8 mouse cellular contexts compared by ENCODE assay signal in the genomic region with DNA sequence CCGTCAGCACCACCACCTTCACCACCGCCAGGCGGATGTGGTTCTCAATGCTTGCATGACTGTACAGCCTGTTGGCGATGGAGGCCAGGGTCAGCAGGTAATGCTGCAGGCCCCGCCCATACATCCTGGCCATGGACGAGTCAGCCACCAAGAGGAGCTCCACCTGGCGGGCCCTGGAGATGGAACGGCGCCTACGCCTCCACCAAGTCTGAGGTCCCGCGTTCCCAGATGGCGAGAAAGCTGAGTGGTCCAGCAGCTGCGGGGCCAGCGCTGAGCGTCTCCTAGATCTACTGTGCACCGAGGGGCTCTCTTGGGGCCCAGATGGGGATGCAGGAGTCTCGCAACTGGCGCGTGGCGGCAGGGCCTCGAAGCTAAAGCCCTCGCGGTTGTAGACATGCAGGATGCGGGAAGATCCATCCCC. TPM values are rescaled to one million over a fixed set of nuclear protein-coding genes. Genes with fewer than 3 reads are reported as not detected.
DNase-seq lines count a peak whose midpoint lies in the region; ATAC-seq and TF ChIP-seq lines count a peak whose summit lies in the region.

No protein-coding gene starts in this region.

- H3K27me3 ChIP-seq in ES-Bruce4 (ENCODE audit: control insufficient read depth, insufficient read depth, low read length, poor library complexity, severe bottlenecking), result 0 out of 2 replicates have a peak, but pooled peaks cover 3% of the 10 kb centered on the region
- H3K27me3 ChIP-seq in forebrain, embryonic 16.5 days (replicated peaks; ENCODE audit: control insufficient read depth, insufficient read depth, low read length), result peaks cover 5% of the 10 kb centered on the region
- peaks cover 7% of the 10 kb centered on the region for H3K27me3 ChIP-seq in hindbrain, embryonic 14.5 days (ENCODE audit: control insufficient read depth, insufficient read depth, low read length)
- H3K27me3 ChIP-seq in limb, embryonic 14.5 days (ENCODE audit: control insufficient read depth, insufficient read depth, low read length), result no peaks in the 10 kb centered on the region
- H3K27me3 ChIP-seq in midbrain, embryonic 15.5 days (replicated peaks), result peaks cover 15% of the 10 kb centered on the region

- TF ChIP-seq CTCF in ES-Bruce4 (IDR thresholded peaks at IDR 0.05; ENCODE audit: low read depth, low read length), result peak; percentile 16

- no peak overlapping the region for H3K27ac ChIP-seq in ES-Bruce4 (ENCODE audit: insufficient read depth, low read length)
- H3K27ac ChIP-seq in forebrain, embryonic 16.5 days (ENCODE audit: low read length), result no peak overlapping the region
- H3K27ac ChIP-seq in hindbrain, embryonic 14.5 days, result no peak overlapping the region
- H3K27ac ChIP-seq in limb, embryonic 14.5 days (replicated peaks; ENCODE audit: low read depth, low read length), result peak overlapping the region; percentile 86
- H3K27ac ChIP-seq in midbrain, embryonic 15.5 days, result no peak overlapping the region

- peak; percentile 36 for DNase-seq in adrenal gland, postnatal 10 days
- DNase-seq in hindbrain, embryonic 14.5 days (ENCODE audit: low spot score), result no peak
- DNase-seq in limb, embryonic 14.5 days (ENCODE audit: low spot score), result peak; percentile 38
- peak; percentile 32 for DNase-seq in testis, postnatal 14 days (ENCODE audit: low spot score)

- no peak overlapping the region for H3K9ac ChIP-seq in ES-Bruce4 (ENCODE audit: low read depth, poor library complexity, severe bottlenecking)
- H3K9ac ChIP-seq in forebrain, embryonic 16.5 days (replicated peaks; ENCODE audit: low read depth, low read length), result peak overlapping the region; percentile 66
- H3K9ac ChIP-seq in hindbrain, embryonic 14.5 days, result peak overlapping the region; percentile 75
- H3K9ac ChIP-seq in limb, embryonic 14.5 days (ENCODE audit: low read depth, low read length, severe bottlenecking), result peak overlapping the region; percentile 77
- peak overlapping the region; percentile 59; the same call in 1 of the 2 replicates for H3K9ac ChIP-seq in midbrain, embryonic 15.5 days

- no peak for TF ChIP-seq POLR2A in ES-Bruce4 (IDR thresholded peaks at IDR 0.05; ENCODE audit: insufficient read depth, low read length)
- TF ChIP-seq POLR2A in limb, embryonic 14.5 days (IDR thresholded peaks at IDR 0.05; ENCODE audit: borderline replicate concordance, extremely low read depth, insufficient read depth, insufficient read length), result 0 out of 2 replicates have a peak, but pooled peaks have one; percentile 15

- no peak for TF ChIP-seq EP300 in ES-Bruce4 (IDR thresholded peaks at IDR 0.05; ENCODE audit: insufficient read depth, low read depth, low read length)

- 23% methylated on average over 25 of the region's 25 CpGs for WGBS in forebrain, embryonic 16.5 days
- WGBS in hindbrain, embryonic 14.5 days, result 17% methylated on average over 25 of the region's 25 CpGs
- WGBS in limb, embryonic 14.5 days, result 13% methylated on average over 25 of the region's 25 CpGs
- WGBS in midbrain, embryonic 15.5 days, result 18% methylated on average over 25 of the region's 25 CpGs

- H3K4me1 ChIP-seq in ES-Bruce4 (ENCODE audit: control insufficient read depth, insufficient read depth, low read length), result no peaks in the 10 kb centered on the region
- H3K4me1 ChIP-seq in forebrain, embryonic 16.5 days (replicated peaks; ENCODE audit: control insufficient read depth, insufficient read depth, low read length), result peaks cover 18% of the 10 kb centered on the region
- H3K4me1 ChIP-seq in hindbrain, embryonic 14.5 days (replicated peaks; ENCODE audit: control insufficient read depth, insufficient read depth, low read length), result no peaks in the 10 kb centered on the region
- peaks cover 33% of the 10 kb centered on the region for H3K4me1 ChIP-seq in limb, embryonic 14.5 days (ENCODE audit: control insufficient read depth, insufficient read depth, low read length)
- peaks cover 5% of the 10 kb centered on the region for H3K4me1 ChIP-seq in midbrain, embryonic 15.5 days

- peak overlapping the region; percentile 98 for H3K4me2 ChIP-seq in forebrain, embryonic 16.5 days (ENCODE audit: low read length)
- peak overlapping the region; percentile 98 for H3K4me2 ChIP-seq in hindbrain, embryonic 14.5 days (replicated peaks)
- H3K4me2 ChIP-seq in limb, embryonic 14.5 days (replicated peaks; ENCODE audit: low read depth, low read length, severe bottlenecking), result peak overlapping the region; percentile 90
- peak overlapping the region; percentile 96 for H3K4me2 ChIP-seq in midbrain, embryonic 15.5 days

- peak overlapping the region; percentile 61 for H3K4me3 ChIP-seq in ES-Bruce4 (ENCODE audit: low read depth, low read length)
- peak overlapping the region; percentile 51 for H3K4me3 ChIP-seq in forebrain, embryonic 16.5 days (replicated peaks; ENCODE audit: low read length)
- H3K4me3 ChIP-seq in hindbrain, embryonic 14.5 days (replicated peaks; ENCODE audit: low read length), result peak overlapping the region; percentile 60
- H3K4me3 ChIP-seq in limb, embryonic 14.5 days (replicated peaks; ENCODE audit: low read length), result peak overlapping the region; percentile 68
- H3K4me3 ChIP-seq in midbrain, embryonic 15.5 days, result peak overlapping the region; percentile 63

- H3K9me3 ChIP-seq in ES-Bruce4 (replicated peaks; ENCODE audit: control insufficient read depth, insufficient read depth, low read length, poor library complexity, severe bottlenecking), result no peaks in the 10 kb centered on the region
- H3K9me3 ChIP-seq in forebrain, embryonic 16.5 days (ENCODE audit: control insufficient read depth, low read length), result no peaks in the 10 kb centered on the region
- no peaks in the 10 kb centered on the region for H3K9me3 ChIP-seq in hindbrain, embryonic 14.5 days (ENCODE audit: control insufficient read depth, low read length)
- no peaks in the 10 kb centered on the region for H3K9me3 ChIP-seq in limb, embryonic 14.5 days (ENCODE audit: control insufficient read depth, low read length)
- H3K9me3 ChIP-seq in midbrain, embryonic 15.5 days, result no peaks in the 10 kb centered on the region

- H3K36me3 ChIP-seq in ES-Bruce4 (ENCODE audit: control insufficient read depth, insufficient read depth, low read length, poor library complexity, severe bottlenecking), result no peaks in the 10 kb centered on the region
- H3K36me3 ChIP-seq in forebrain, embryonic 16.5 days (ENCODE audit: control insufficient read depth, insufficient read depth), result no peaks in the 10 kb centered on the region
- H3K36me3 ChIP-seq in hindbrain, embryonic 14.5 days (replicated peaks; ENCODE audit: control insufficient read depth, insufficient read depth), result no peaks in the 10 kb centered on the region
- H3K36me3 ChIP-seq in limb, embryonic 14.5 days (ENCODE audit: control insufficient read depth, insufficient read depth, low read length), result peaks cover 3% of the 10 kb centered on the region; the same call in 1 of the 2 replicates
- no peaks in the 10 kb centered on the region for H3K36me3 ChIP-seq in midbrain, embryonic 15.5 days (replicated peaks)

- ATAC-seq in forebrain, embryonic 16.5 days, result peak; percentile 15; the same call in 1 of the 2 replicates
- peak; percentile 49 for ATAC-seq in hindbrain, embryonic 14.5 days (ENCODE audit: low FRiP score)
- ATAC-seq in limb, embryonic 14.5 days (ENCODE audit: low FRiP score, low read depth), result peak; percentile 20; the same call in 1 of the 2 replicates
- peak; percentile 65 for ATAC-seq in midbrain, embryonic 15.5 days (replicated peaks)
- no peak for ATAC-seq in megakaryocyte progenitor cell, adult 5-6 weeks (replicated peaks; ENCODE audit: poor library complexity)

RNA-seq across cellular contexts. Expression of gene Adamts5, which starts 2.3 kb away (rescaled TPM):
- polyA plus RNA-seq in ES-Bruce4 (2011; ENCODE audit: insufficient read depth, insufficient read length, low read depth, missing spikeins), result 0.73 and 0.91 TPM in 2 replicates
- total RNA-seq in adrenal gland, postnatal 10 days (2021), result 10 to 100 TPM; 10.0 to 10.3 TPM
- 1.8 and 1.9 TPM in 2 replicates for polyA plus RNA-seq in forebrain, embryonic 16.5 days (2015; fragmentation: Nextera tagmentation; extraction: Ambion mirVana)
- 4.6 TPM in 2 replicates for polyA plus RNA-seq in hindbrain, embryonic 14.5 days (2014; fragmentation: Nextera tagmentation; extraction: Ambion mirVana)
- polyA plus RNA-seq in limb, embryonic 14.5 days (2012; rRNA removed), result 5.3 and 5.4 TPM in 2 replicates
- 10.7 and 10.9 TPM in 2 replicates for polyA plus RNA-seq in limb, embryonic 14.5 days (2014; fragmentation: Nextera tagmentation; extraction: Ambion mirVana)
- 1.9 and 2.3 TPM in 2 replicates for polyA plus RNA-seq in midbrain, embryonic 15.5 days (2015; fragmentation: Nextera tagmentation; extraction: Ambion mirVana)
- total RNA-seq in megakaryocyte progenitor cell, adult 5-6 weeks (2015), result 0.05 TPM in 1 of 2 replicates, not detected in the other
- not detected in 2 replicates for total RNA-seq in megakaryocyte progenitor cell, adult 5-6 weeks (2017)
